Mouse (Mus musculus) midbrain, postnatal 0 days (tissue): Measurements from ENCODE around the gene Kmt2e. TPM values are rescaled to one million over a fixed set of nuclear protein-coding genes. Genes with fewer than 3 reads are reported as not detected.

Experiments used
- ATAC-seq: fragments of 200-750 bp; cut with Nextera tagmentation; 2 replicates; pipeline ENCODE4 v1.8.0; 2017; ENCODE audit warnings: moderate number of reproducible peaks, mild to moderate bottlenecking, moderate TSS enrichment, moderate library complexity; ENCODE audit not compliant: low FRiP score
- DNase-seq: peaks from one replicate; pipeline ENCODE4 v3.0.0-alpha.2; 2015; ENCODE audit warnings: low spot score
- H3K27ac ChIP-seq: fragments of 300-500 bp; sonication (generic); 2 replicates; pipeline ENCODE4 v1.5.1; 2014; ENCODE audit warnings: low read depth, mild to moderate bottlenecking, low read length, mixed read lengths
- H3K27me3 ChIP-seq: fragments of 300-500 bp; sonication (generic); 2 replicates; pipeline ENCODE4 v1.6.1; 2014; ENCODE audit warnings: low read length, control low read depth, mixed read lengths; ENCODE audit not compliant: insufficient read depth
- H3K36me3 ChIP-seq: fragments of 300-500 bp; sonication (generic); 2 replicates; pipeline ENCODE4 v1.6.1; 2014; ENCODE audit warnings: low read length, control low read depth, mixed read lengths; ENCODE audit not compliant: insufficient read depth
- H3K4me1 ChIP-seq: fragments of 300-500 bp; sonication (generic); 2 replicates; pipeline ENCODE4 v1.6.1; 2014; ENCODE audit warnings: mild to moderate bottlenecking, control low read depth, antibody characterized with exemption, low read length, mixed read lengths; ENCODE audit not compliant: insufficient read depth
- H3K4me2 ChIP-seq: fragments of 300-500 bp; sonication (generic); 2 replicates; pipeline ENCODE4 v1.6.1; 2014; ENCODE audit warnings: low read depth, mild to moderate bottlenecking, low read length, mixed read lengths; ENCODE audit not compliant: poor library complexity, severe bottlenecking
- H3K4me3 ChIP-seq: fragments of 300-500 bp; sonication (generic); 2 replicates; pipeline ENCODE4 v1.5.1; 2014; ENCODE audit warnings: low read depth, mild to moderate bottlenecking, low read length, moderate library complexity
- H3K9ac ChIP-seq: fragments of 300-500 bp; sonication (generic); replicated peaks from 2 replicates; pipeline ENCODE4 v1.6.1; 2014; ENCODE audit warnings: mild to moderate bottlenecking, low read length, moderate library complexity, mixed read lengths; ENCODE audit not compliant: poor library complexity, severe bottlenecking
- H3K9me3 ChIP-seq: fragments of 300-500 bp; sonication (generic); 2 replicates; pipeline ENCODE4 v1.6.1; 2016; ENCODE audit warnings: low read length, control low read depth
- CTCF ChIP-seq: IDR thresholded peaks from 2 replicates; pipeline ENCODE4 v1.5.1; 2016; ENCODE audit warnings: antibody characterized with exemption, mild to moderate bottlenecking
- WGBS: fragments of 180-500 bp; shearing (Covaris S2); extraction: QIAGEN DNeasy Blood & Tissue Kit; methylation state at CpG from one replicate; pipeline ENCODE4 v1.1.7; 2014; 5-methylcytosine and 5-hydroxymethylcytosine counted together
- polyA plus RNA-seq: library from polyadenylated mRNA; unstranded; fragments of >200 nt; fragmentation: Nextera tagmentation; extraction: Ambion mirVana; gene quantifications from 2 replicates; pipeline ENCODE4 v1.2.1, GENCODE M21; 2015
- total RNA-seq: library from RNA; depleted of rRNA; stranded (reverse); fragments of >200 nt; gene quantifications from 2 replicates; pipeline ENCODE4 v1.2.3, GENCODE M21; 2014

The Kmt2e gene
- total and polyA plus RNA-seq, 2 experiments from 2014 or later, result 49.3 to 144 TPM

DNA sequence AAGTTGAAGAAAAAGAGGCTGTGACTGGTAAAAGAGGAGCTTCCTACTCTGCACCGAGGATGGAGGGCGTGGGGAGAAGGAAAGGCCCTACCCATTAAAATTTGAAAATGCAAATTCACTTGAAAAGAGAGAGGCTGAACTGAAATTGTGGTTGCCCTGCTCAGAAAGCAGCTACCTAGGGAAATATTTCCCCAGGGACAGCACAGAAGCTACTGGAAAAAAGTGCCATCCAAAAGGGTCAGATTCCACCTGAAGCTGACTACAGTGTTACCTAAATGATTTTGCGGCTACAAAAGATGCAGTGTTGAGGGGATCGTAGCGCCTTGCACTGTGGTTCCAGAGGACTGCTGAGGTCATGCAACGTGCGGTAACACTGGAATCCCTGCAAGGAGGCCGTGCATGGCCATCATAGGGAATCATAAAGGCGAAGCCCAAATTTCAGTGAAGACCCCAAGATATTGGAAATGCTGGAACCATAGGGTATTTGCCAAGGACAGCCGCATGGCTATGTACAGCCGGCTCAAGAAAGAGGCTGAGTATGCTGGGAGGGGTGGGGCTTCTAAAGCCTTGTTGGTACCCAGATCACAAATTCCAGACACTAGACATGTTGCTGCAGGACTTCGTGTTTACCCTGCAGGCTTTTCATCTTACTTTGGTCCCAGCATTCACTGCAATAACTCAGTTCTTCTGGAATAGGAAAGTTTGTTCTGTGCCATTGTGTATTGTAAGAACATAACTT lies 28.4 kb upstream of the Kmt2e start:
- H3K36me3 ChIP-seq, result 0 out of 2 replicates have a peak, but pooled peaks cover 6% of the 10 kb centered on the region
- no peak for TF ChIP-seq CTCF
- H3K9ac ChIP-seq, result no peak overlapping the region
- H3K4me3 ChIP-seq, result no peak overlapping the region
- no peak overlapping the region for H3K4me2 ChIP-seq
- no peaks in the 10 kb centered on the region for H3K4me1 ChIP-seq
- H3K9me3 ChIP-seq, result no peaks in the 10 kb centered on the region
- H3K27me3 ChIP-seq, result no peaks in the 10 kb centered on the region
- DNase-seq (no peak), ATAC-seq (no peak)
- 95% methylated on average over 12 of the region's 12 CpGs for WGBS
- no peak overlapping the region for H3K27ac ChIP-seq

- 0 out of 2 replicates have a peak, but pooled peaks cover under 1% of the 10 kb centered on the region for H3K36me3 ChIP-seq
- H3K4me2 ChIP-seq, result no peak overlapping the region
- ATAC-seq, result no peak
- H3K9ac ChIP-seq, result no peak overlapping the region
- no peaks in the 10 kb centered on the region for H3K9me3 ChIP-seq
- no peaks in the 10 kb centered on the region for H3K4me1 ChIP-seq
- no peak overlapping the region for H3K4me3 ChIP-seq
- H3K27me3 ChIP-seq, result no peaks in the 10 kb centered on the region
- WGBS, result 49% methylated on average over 4 of the region's 4 CpGs
- no peak for TF ChIP-seq CTCF
- no peak overlapping the region for H3K27ac ChIP-seq
- DNase-seq, result no peak
Observed at GRCm38 (mm10) chr5:23406405-23406745, 27.9 kb upstream of the Kmt2e start.

- H3K27ac ChIP-seq, result no peak overlapping the region
- TF ChIP-seq CTCF, result no peak
- no peak overlapping the region for H3K4me3 ChIP-seq
- H3K4me2 ChIP-seq, result no peak overlapping the region
- peaks cover 5% of the 10 kb centered on the region; the same call in 1 of the 2 replicates for H3K36me3 ChIP-seq
- 56% methylated on average over 5 of the region's 5 CpGs for WGBS
- no peak for DNase-seq
- no peaks in the 10 kb centered on the region for H3K9me3 ChIP-seq
- H3K27me3 ChIP-seq, result no peaks in the 10 kb centered on the region
- ATAC-seq, result no peak
- no peaks in the 10 kb centered on the region; the same call in 1 of the 2 replicates for H3K4me1 ChIP-seq
- no peak overlapping the region for H3K9ac ChIP-seq
Observed at GRCm38 (mm10) chr5:23408106-23408505, 26.1 kb upstream of the Kmt2e start.

DNA sequence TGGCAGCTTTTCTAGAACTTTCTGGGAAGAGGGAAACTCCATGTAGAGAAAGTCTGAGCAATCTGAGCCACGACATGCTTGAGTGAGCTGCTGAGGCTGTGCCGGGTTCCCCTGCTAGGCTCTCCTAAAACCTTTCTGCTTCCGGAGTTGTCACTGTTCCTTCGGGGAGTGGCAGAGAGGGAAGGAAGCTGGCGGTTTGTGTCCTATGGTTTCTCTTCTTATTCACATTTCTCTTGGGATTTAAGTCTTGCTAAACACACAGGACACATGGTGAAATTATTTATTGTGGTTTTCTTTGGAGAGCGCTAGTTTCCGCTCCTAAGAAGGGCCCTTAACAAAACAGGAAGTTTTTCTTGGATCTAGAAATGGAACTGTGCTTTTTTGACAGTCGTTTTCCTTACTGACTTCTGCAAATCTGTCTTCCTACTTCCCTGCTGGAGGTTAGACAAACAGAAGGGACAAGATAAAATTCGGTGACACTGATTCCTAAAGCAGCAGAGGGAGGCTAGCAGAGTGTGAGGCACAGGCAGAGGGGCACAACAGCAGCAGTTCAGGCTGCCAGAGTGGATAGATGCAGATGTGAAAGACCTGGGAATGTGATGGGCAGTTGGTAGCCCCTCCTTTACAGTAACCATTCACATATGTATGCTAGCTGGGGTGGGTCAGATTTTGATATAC lies 24.1 kb upstream of the Kmt2e start:
- no peak for TF ChIP-seq CTCF
- Histone ChIP-seq H3K27me3 (no peaks in the 10 kb centered on the region), H3K4me1 (no peaks in the 10 kb centered on the region; the same call in 1 of the 2 replicates), H3K27ac (no peak overlapping the region), H3K9me3 (no peaks in the 10 kb centered on the region), H3K36me3 (peaks cover 5% of the 10 kb centered on the region; the same call in 1 of the 2 replicates), H3K4me2 (no peak overlapping the region), H3K4me3 (no peak overlapping the region), H3K9ac (no peak overlapping the region)
- 44% methylated on average over 9 of the region's 9 CpGs for WGBS
- ATAC-seq (no peak), DNase-seq (no peak)

DNA sequence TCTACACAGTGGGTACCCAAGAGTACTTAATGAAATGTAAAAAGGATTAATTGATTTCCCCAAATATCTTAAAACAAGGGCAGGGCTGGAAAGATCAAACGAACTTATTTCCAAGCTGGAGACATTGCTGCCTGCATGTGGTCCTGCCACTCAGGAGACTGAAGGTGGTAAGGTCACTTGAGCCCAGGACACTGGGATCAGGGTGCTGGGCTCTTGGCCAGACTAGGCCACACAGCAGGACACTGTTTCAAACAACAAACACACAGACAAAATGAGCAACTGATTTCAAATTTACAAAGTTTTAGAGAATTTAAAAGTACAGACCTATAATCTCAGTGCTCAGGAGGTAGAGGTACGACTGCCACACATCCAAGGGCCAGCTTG lies 23.5 kb upstream of the Kmt2e start:
- DNase-seq, result no peak
- H3K9me3 ChIP-seq, result no peaks in the 10 kb centered on the region
- WGBS, result 56% methylated on average over 2 of the region's 2 CpGs
- H3K4me3 ChIP-seq, result no peak overlapping the region
- no peak for ATAC-seq
- no peak overlapping the region for H3K4me2 ChIP-seq
- no peak overlapping the region for H3K27ac ChIP-seq
- H3K4me1 ChIP-seq, result no peaks in the 10 kb centered on the region; the same call in 1 of the 2 replicates
- H3K9ac ChIP-seq, result no peak overlapping the region
- H3K27me3 ChIP-seq, result no peaks in the 10 kb centered on the region
- H3K36me3 ChIP-seq, result peaks cover 5% of the 10 kb centered on the region; the same call in 1 of the 2 replicates
- TF ChIP-seq CTCF, result no peak

- Histone ChIP-seq H3K4me2 (no peak overlapping the region), H3K9ac (no peak overlapping the region), H3K27ac (no peak overlapping the region), H3K27me3 (no peaks in the 10 kb centered on the region), H3K9me3 (no peaks in the 10 kb centered on the region), H3K4me1 (no peaks in the 10 kb centered on the region; the same call in 1 of the 2 replicates), H3K4me3 (no peak overlapping the region), H3K36me3 (peaks cover 5% of the 10 kb centered on the region; the same call in 1 of the 2 replicates)
- DNase-seq (no peak), ATAC-seq (no peak)
- 91% methylated on average over 10 of the region's 10 CpGs for WGBS
- no peak for TF ChIP-seq CTCF
Observed at GRCm38 (mm10) chr5:23411640-23412039, 22.6 kb upstream of the Kmt2e start.
